Mouse (Mus musculus) kidney, postnatal 4 days (tissue): ENCODE data around the gene Gm9573.

Experiments used
- DNase-seq, 2 experiments: peaks; one replicate each; pipeline ENCODE4 v3.0.0; 2021; ENCODE audit warnings: mixed read lengths in 2 of 2

The Gm9573 gene

GRCm38 (mm10) chr17:35593786-35594185 lies 32.7 kb downstream of the Gm9573 start:
- no peak for DNase-seq

GRCm38 (mm10) chr17:35592131-35592530 lies 34.3 kb downstream of the Gm9573 start:
- no peak for DNase-seq

- DNase-seq: no peak
These were observed 34.7 kb downstream of the Gm9573 start for GRCm38 (mm10) chr17:35591731-35592130.

GRCm38 (mm10) chr17:35591219-35591578 lies 35.2 kb downstream of the Gm9573 start:
- no peak for DNase-seq

- DNase-seq: peak; percentile 88 to 89
These were observed 35.8 kb downstream of the Gm9573 start for GRCm38 (mm10) chr17:35590410-35591218.

- no peak for DNase-seq
These were observed 38.0 kb downstream of the Gm9573 start for GRCm38 (mm10) chr17:35588387-35588786.

- DNase-seq: no peak
These were observed 39.1 kb downstream of the Gm9573 start for GRCm38 (mm10) chr17:35587291-35587690.

- peak; percentile 89 to 90 for DNase-seq
These were observed 42.0 kb downstream of the Gm9573 start for GRCm38 (mm10) chr17:35584330-35584937.

- DNase-seq: peak in 1 of 2 experiments; percentile 30
These were observed 43.5 kb downstream of the Gm9573 start for GRCm38 (mm10) chr17:35582900-35583299.

- DNase-seq: peak; percentile 90 to 92
These were observed 48.2 kb downstream of the Gm9573 start for GRCm38 (mm10) chr17:35578211-35578610.

GRCm38 (mm10) chr17:35571477-35571876 lies 55.0 kb downstream of the Gm9573 start:
- no peak for DNase-seq

- no peak for DNase-seq
These were observed 55.6 kb downstream of the Gm9573 start for GRCm38 (mm10) chr17:35570836-35571235.

- DNase-seq: no peak
These were observed 57.1 kb downstream of the Gm9573 start for GRCm38 (mm10) chr17:35569091-35569944.
